Mouse (Mus musculus): ENCODE measurements at regions not wholly inside any gene's neighbourhood (a gene's known extent, or its start where the extent isn't known, plus 50 kb on each side); places are given as distances from the start of the nearest gene placed in this dataset.

GRCm38 (mm10) chr1:76373931-76374330, 827.9 kb downstream of the Slc4a3 start:
- peak; percentile 48 for DNase-seq

GRCm38 (mm10) chr1:76378154-76378553, 832.1 kb downstream of the Slc4a3 start:
- no peak for DNase-seq

DNA sequence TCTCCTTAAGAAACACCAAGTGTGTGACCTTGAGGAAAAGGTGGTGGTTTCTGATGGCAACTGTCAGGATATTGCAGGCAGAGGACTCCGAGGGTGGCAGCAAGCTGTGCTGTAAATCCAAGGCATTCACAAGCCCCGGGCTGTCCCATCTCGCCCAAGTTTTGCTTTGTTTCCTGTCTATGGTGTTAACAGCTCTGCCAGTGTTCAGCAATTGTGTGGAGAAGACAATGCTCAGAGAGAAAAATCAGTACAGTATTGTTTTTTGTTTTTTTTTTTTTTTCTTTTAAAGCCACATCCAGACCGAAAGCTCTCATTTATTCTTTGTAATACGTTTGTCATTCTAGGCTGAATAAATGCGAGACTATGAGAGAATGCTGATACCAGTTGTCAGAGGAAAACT, 846.5 kb downstream of the Slc4a3 start:
- DNase-seq = no peak

DNA sequence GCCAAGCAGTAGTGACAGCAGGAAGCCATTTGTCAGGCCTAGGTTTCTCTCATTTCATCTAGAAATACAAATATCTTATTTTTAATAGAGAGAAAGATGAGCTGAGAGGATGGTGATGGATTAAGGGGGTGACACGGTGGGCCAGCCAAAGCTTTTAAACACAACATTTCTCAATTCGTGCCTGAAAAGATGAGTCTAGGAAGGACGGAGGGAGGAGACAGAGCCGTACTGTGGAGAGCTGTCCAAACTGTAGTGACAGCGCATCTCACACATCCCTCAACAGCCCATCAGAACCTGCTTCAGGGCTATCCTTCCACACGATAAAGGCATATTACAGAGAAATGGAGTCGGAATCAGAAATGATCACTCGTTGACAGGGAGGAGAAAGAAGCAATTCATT, 848.0 kb downstream of the Slc4a3 start:
- no peak for DNase-seq

GRCm38 (mm10) chr1:76402854-76403253, 856.8 kb downstream of the Slc4a3 start:
- DNase-seq = no peak

- no peak for DNase-seq
Observed at GRCm38 (mm10) chr1:76404003-76404402, 857.9 kb downstream of the Slc4a3 start.

DNA sequence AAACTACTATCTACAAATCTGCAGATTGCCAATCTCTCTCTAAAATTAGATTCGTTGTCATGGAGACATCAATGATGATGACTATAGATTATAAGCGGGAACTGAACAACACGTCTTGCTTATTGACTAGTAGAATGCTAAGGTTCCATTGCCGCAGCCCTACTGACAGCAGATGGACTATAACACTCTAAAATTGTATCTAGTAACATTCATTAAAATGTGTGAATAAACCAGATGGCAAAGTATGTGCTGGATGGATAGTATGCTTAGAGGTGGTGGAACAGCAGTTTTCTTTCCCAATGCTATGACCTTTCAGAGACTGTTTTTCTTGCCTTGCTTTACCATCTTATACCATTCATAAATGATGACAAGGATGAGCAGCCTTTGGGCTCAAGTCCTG, 864.7 kb downstream of the Slc4a3 start:
- DNase-seq = no peak

DNA sequence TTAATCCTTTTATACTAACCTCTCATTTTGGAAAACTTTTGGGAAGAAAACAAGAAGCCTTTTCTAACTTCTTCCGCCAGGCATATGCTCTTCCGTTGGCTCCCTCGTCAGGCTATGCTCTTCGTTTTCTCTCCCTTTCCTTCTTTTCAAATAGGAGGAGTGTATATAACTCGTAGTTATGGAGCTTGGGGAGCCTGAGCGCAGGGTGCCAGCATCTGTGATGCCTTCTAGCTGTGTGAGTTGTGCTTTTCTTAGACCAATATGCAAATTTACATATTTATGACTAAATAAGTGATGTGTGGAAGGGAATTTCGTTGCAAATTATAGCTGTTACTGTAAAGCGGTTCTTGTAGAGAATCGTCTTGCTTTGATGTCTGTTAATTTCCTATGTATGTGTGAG, 874.5 kb downstream of the Slc4a3 start:
- no peak for DNase-seq

DNA sequence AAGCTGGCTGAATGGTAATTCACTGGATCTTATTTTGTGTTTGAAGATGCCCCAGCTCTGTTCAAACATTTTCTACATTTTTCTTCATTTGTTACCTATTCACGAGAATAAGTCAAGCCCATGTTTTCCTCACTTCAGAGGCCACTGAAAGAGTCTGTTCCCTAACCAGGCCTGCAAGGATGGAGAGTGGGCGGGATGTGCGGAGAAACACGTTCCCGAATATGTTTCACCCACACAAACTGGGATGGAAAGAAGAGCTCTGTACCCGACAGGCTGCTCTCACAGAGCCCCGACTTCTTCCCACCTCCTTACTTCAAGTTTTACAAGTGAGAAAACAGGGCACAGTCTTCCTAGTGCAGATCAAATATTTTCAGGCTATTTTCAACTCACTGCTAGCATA, 881.4 kb downstream of the Slc4a3 start:
- DNase-seq = no peak

DNA sequence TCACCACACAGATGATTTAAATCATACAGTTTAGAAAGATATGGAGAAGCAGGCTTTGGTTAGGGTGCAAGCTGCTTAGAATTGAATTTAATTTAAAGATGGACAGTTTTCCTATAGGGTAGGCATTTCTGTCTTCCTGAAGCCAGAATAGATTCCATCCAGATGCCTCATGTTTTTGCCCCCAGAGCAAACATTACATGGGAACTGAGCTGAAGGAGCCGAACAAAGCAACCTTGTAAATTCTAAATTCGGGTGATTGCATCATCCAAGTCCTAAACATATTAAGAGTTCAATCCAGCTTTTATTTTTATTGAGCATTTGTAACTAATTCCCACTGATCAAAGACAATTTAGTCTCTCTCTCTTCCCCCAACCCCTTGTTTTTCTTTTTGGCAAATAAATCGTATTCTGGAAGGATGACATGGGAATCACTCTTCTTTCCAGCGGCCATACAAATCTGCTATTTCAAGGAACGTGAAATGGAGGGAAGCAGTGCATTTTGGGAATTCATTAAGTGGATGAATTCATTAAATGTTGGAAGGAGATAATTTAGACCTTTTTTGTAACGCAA, 884.1 kb downstream of the Slc4a3 start:
- DNase-seq = no peak

- DNase-seq = no peak
Observed at GRCm38 (mm10) chr1:76433481-76433941, 887.4 kb downstream of the Slc4a3 start.

- DNase-seq = peak; percentile 49
Observed at GRCm38 (mm10) chr1:76450539-76451214, 904.6 kb downstream of the Slc4a3 start.

DNA sequence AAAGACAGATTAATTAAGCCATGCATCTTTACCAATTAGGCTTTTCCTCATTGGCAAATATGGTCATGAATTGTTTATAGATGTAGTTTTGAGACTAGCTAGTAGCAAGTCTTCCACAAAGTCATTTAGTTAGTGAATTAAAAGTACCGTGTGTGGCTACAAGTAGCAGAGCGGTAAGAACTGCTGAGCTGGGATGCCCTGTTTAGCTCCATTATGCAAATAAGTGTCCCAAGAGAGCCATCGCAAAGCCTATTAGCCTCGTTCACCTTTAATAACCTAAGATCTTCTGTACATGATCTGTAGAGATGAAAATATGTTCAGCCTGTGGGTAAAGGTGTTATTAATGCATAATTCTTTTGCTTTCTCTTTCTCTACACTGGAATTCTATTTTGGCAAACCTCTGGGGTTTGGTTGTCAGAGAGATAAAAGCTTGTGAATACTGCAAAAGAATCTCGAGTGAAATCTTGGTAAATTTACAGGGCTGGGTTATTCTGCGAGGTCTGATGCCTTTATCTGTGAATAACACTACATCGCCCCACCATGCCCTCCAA, 907.2 kb downstream of the Slc4a3 start:
- DNase-seq = no peak

DNA sequence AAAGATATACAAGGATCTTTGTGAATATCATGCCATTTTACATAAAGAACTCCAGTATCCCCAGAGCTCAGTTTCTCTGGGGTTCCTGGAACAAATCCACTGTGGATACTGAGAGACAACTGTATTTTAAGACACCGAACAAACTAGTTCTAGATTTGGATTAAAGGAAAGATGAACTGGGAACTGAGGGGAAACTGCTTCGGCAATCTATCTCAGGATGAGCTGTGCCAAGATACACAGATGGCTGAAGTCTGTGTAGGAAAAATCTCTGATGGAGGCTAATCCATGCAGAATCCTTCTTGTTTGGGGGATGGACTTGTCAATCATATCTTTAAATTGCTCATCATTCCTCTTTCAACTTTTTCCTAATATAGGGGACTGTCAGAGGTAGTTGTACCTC, 920.5 kb downstream of the Slc4a3 start:
- no peak for DNase-seq

DNA sequence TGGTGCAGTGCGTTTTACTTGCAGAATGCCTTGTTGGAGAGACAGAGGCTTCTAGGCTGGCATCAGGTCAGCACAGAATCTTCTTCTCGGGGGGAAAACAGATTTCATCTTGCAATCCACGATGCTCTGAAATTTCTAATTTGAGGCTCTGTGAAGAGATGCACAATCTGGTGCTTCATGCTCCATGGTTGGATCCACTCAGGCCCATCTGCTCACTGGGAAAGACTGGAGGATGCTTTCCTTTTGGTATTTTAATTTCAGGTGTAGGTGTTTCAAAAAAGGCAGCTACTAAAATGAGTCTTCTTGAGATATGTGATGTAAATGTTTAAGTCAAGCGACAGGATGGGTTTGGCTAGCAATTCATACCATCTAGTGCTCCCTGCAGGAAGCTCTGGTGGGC, 938.1 kb downstream of the Slc4a3 start:
- no peak for DNase-seq

DNA sequence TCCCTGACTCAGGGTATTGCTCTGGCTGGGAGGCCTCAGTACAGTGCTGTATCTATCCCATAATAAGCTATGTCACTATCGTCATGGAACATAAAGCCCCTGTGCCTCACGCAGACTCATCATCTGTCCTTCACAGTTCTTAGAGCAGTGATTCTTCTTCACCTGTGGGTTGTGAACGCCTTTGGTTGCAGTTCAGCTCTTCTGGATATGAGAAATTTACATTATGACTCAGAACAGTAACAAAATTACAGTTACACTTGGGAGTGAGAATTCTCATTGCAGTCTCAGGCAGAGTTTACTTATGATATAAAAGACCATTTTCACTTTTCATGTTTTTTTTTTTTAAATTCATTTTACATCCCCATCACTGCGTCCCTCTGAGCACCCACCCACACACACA, 941.4 kb downstream of the Slc4a3 start:
- no peak for DNase-seq

- DNase-seq = no peak
Observed at GRCm38 (mm10) chr1:76489681-76490492, 943.8 kb downstream of the Slc4a3 start.

- DNase-seq = peak; percentile 12
Observed at GRCm38 (mm10) chr1:76490719-76491118, 944.7 kb downstream of the Slc4a3 start.

GRCm38 (mm10) chr1:76491187-76491586, 945.1 kb downstream of the Slc4a3 start:
- no peak for DNase-seq

DNA sequence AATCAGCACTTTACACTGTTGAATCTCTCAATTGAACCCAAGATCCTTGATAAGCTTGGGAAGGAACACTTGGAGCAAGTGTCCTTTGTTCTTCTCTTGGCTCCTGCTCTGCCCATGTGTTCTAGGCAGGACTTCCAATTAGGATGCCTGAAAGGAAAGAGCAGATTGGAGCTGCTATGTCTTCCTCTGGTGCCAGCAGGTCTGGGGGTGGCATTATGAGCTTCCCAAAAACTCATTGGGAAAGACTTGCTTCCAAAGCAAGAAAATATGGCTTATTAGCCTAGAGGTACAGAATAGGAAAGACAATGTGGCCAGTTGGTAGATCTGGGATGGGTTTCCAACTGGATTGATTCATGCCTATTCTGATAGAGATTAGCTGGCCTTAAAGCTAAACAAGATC, 959.1 kb downstream of the Slc4a3 start:
- DNase-seq = no peak

GRCm38 (mm10) chr1:76508821-76509220, 962.8 kb downstream of the Slc4a3 start:
- DNase-seq = no peak

DNA sequence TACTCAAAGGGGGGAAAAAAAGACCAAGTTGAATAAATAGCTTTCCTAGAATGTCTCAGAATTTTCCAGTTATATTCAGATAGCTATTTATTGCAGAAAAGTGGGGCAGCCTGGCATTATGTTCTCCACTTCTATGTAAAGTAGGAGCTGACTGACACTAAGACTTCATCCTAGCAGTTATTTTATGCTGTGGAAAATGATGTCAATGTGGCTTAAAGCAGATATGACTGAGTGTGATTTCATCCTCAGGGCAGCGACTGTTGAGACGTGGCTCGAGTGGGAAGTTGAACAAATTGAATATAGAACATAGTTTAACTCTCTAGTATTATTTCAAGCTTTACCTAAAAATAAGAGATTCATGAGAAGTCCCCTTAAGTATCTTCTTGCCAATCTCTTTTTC, 963.4 kb downstream of the Slc4a3 start:
- no peak for DNase-seq

- DNase-seq = no peak
Observed at GRCm38 (mm10) chr1:76512156-76512555, 966.1 kb downstream of the Slc4a3 start.

Measured in adrenal gland, adult 8-10 months (tissue).